Mouse (Mus musculus): ENCODE results near the gene Utrn. TPM values are rescaled to one million over a fixed set of nuclear protein-coding genes. Genes with fewer than 3 reads are reported as not detected.

Utrn gene
- polyA plus RNA-seq, 1 experiment, result 14.9 TPM

DNA sequence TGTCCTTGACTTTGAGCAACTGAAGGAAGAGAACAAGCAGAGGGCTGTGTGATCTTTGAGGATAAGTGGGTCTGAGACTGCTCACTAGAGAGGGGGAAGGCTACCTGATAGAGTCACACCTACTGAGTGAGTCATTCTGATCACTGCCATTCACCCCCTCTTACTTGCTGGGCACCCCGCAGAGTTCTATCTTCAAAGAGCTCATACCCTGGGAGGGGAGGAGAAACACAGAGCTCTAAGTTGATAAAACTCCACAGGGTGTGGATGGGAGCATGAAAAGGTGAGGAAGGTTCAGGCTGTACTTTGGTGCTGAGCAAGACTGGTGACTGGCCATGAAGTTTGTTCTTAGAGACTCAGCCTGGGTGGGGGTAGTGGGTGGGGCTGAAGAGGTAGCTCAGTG, 164.9 kb downstream of the Utrn start:
- Histone ChIP-seq H3K4me3 (ENCODE audit: extremely low read depth, insufficient read depth, insufficient read length) (no peak overlapping the region), H3K4me1 (ENCODE audit: control insufficient read depth, insufficient read depth, insufficient read length) (no peaks in the 10 kb centered on the region), H3K36me3 (ENCODE audit: control insufficient read depth, insufficient read depth, low read length) (peaks cover 1% of the 10 kb centered on the region; the same call in 1 of the 2 replicates), H3K27me3 (ENCODE audit: control insufficient read depth, insufficient read depth, low read length) (no peaks in the 10 kb centered on the region), H3K27ac (ENCODE audit: insufficient read depth, low read length) (no peak overlapping the region)
- WGBS, result 83% methylated on average over 1 of the region's 1 CpGs
- DNase-seq (ENCODE audit: low read depth in 1 of 2, low spot score in 2 of 2), result no peak
- TF ChIP-seq POLR2A (IDR thresholded peaks at IDR 0.05; ENCODE audit: low read depth, low read length), result no peak
- no peak for TF ChIP-seq CTCF (IDR thresholded peaks at IDR 0.05; ENCODE audit: extremely low read depth, insufficient read depth, insufficient read length, insufficient replicate concordance)

DNA sequence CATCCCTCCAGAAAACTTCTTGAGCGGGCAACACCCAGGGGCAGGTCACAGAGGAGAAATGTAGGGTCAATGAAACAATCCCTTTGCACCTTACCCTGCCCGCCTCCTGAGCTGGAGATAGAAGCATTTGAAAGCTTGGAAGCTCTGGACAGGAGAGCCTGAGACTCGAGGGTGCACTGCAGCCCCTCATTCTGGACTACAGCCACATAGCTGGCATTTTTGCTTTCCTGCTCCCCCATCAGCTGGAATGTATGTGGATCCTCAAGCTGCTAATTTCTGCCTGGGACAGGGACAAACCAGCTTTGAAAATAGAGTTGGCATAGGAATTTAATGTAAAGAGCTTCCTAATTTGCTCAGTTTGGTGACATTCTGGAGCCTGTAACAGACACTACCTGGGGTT, 165.6 kb downstream of the Utrn start:
- Histone ChIP-seq H3K4me1 (ENCODE audit: control insufficient read depth, insufficient read depth, insufficient read length) (no peaks in the 10 kb centered on the region), H3K4me3 (ENCODE audit: extremely low read depth, insufficient read depth, insufficient read length) (no peak overlapping the region), H3K27me3 (ENCODE audit: control insufficient read depth, insufficient read depth, low read length) (no peaks in the 10 kb centered on the region), H3K36me3 (ENCODE audit: control insufficient read depth, insufficient read depth, low read length) (peaks cover 3% of the 10 kb centered on the region), H3K27ac (ENCODE audit: insufficient read depth, low read length) (no peak overlapping the region)
- 89% methylated on average over 3 of the region's 3 CpGs for WGBS
- no peak for DNase-seq (ENCODE audit: low read depth in 1 of 2, low spot score in 2 of 2)
- TF ChIP-seq CTCF (IDR thresholded peaks at IDR 0.05; ENCODE audit: extremely low read depth, insufficient read depth, insufficient read length, insufficient replicate concordance), result no peak
- TF ChIP-seq POLR2A (IDR thresholded peaks at IDR 0.05; ENCODE audit: low read depth, low read length), result no peak

DNA sequence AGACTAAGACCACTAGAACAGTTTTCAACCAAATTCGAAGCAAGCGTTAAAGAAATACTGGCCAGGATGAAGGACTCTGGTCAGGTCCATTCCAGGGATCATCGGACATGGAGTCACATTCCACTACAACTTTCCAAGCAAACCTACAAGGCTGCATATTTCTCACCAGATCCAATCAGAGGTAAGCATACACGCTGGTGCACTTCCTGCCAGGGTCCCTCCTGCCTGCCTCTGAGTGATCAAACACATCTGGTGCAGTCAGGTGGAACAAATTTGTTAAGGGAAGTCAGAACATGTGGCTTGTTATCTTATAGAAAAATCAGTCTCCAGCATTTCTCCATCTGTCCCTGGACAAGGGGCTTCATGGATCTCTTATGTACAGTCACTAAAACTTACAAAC, 167.0 kb downstream of the Utrn start:
- Histone ChIP-seq H3K4me1 (ENCODE audit: control insufficient read depth, insufficient read depth, insufficient read length) (no peaks in the 10 kb centered on the region), H3K27ac (ENCODE audit: insufficient read depth, low read length) (no peak overlapping the region), H3K36me3 (ENCODE audit: control insufficient read depth, insufficient read depth, low read length) (peaks cover 7% of the 10 kb centered on the region), H3K27me3 (ENCODE audit: control insufficient read depth, insufficient read depth, low read length) (no peaks in the 10 kb centered on the region), H3K4me3 (ENCODE audit: extremely low read depth, insufficient read depth, insufficient read length) (no peak overlapping the region)
- no peak for DNase-seq (ENCODE audit: low read depth in 1 of 2, low spot score in 2 of 2)
- WGBS, result 84% methylated on average over 4 of the region's 4 CpGs
- TF ChIP-seq CTCF (IDR thresholded peaks at IDR 0.05; ENCODE audit: extremely low read depth, insufficient read depth, insufficient read length, insufficient replicate concordance) (no peak), POLR2A (IDR thresholded peaks at IDR 0.05; ENCODE audit: low read depth, low read length) (no peak)

DNA sequence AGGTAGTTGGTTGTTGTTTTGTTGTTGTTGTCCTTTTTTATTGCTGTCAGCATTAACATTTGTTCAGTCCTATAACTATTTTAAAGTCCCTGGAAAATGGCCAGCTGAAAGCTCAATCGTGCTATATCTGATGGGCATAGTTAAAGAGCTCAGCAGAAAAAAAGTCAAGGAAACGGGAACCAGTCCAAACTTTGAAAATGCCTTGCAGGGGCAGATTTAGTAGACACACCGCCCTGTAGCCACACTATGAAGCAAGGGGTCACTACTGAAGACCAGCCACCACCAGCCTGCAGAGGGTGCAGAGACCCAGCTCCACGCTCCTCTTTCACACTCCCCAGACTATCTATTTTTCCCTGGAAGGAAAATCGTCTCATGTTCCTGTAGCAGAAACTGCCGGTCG, 167.5 kb downstream of the Utrn start:
- 85% methylated on average over 7 of the region's 7 CpGs for WGBS
- Histone ChIP-seq H3K4me1 (ENCODE audit: control insufficient read depth, insufficient read depth, insufficient read length) (no peaks in the 10 kb centered on the region), H3K27ac (ENCODE audit: insufficient read depth, low read length) (no peak overlapping the region), H3K4me3 (ENCODE audit: extremely low read depth, insufficient read depth, insufficient read length) (no peak overlapping the region), H3K27me3 (ENCODE audit: control insufficient read depth, insufficient read depth, low read length) (no peaks in the 10 kb centered on the region), H3K36me3 (ENCODE audit: control insufficient read depth, insufficient read depth, low read length) (peaks cover 10% of the 10 kb centered on the region)
- TF ChIP-seq POLR2A (IDR thresholded peaks at IDR 0.05; ENCODE audit: low read depth, low read length), result no peak
- TF ChIP-seq CTCF (IDR thresholded peaks at IDR 0.05; ENCODE audit: extremely low read depth, insufficient read depth, insufficient read length, insufficient replicate concordance), result no peak
- no peak for DNase-seq (ENCODE audit: low read depth in 1 of 2, low spot score in 2 of 2)

DNA sequence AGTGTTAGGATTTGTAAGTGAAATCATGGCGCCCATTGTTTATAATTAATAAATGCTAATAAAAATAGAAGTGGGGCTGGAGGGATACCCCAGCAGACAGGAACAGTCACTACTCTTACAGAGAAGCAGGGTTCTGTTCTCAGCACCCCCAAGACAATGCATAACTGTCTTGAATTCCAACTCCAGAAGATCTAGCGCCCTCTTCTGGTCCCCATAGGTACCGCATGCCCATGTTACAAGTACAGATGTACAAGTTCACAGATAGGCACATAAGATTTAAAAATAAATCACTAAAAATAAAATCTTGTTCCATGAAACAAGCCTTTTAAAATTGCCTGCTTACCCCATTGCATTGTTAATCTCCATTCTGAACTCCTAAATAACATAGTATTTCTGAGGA, 168.6 kb downstream of the Utrn start:
- Histone ChIP-seq H3K4me1 (ENCODE audit: control insufficient read depth, insufficient read depth, insufficient read length) (no peaks in the 10 kb centered on the region), H3K27ac (ENCODE audit: insufficient read depth, low read length) (no peak overlapping the region), H3K4me3 (ENCODE audit: extremely low read depth, insufficient read depth, insufficient read length) (no peak overlapping the region), H3K27me3 (ENCODE audit: control insufficient read depth, insufficient read depth, low read length) (no peaks in the 10 kb centered on the region), H3K36me3 (ENCODE audit: control insufficient read depth, insufficient read depth, low read length) (peaks cover 11% of the 10 kb centered on the region)
- TF ChIP-seq CTCF (IDR thresholded peaks at IDR 0.05; ENCODE audit: extremely low read depth, insufficient read depth, insufficient read length, insufficient replicate concordance), result no peak
- TF ChIP-seq POLR2A (IDR thresholded peaks at IDR 0.05; ENCODE audit: low read depth, low read length), result no peak
- WGBS, result 90% methylated on average over 3 of the region's 3 CpGs
- peak in 1 of 2 experiments; percentile 4 for DNase-seq (ENCODE audit: low read depth in 1 of 2, low spot score in 2 of 2)

DNA sequence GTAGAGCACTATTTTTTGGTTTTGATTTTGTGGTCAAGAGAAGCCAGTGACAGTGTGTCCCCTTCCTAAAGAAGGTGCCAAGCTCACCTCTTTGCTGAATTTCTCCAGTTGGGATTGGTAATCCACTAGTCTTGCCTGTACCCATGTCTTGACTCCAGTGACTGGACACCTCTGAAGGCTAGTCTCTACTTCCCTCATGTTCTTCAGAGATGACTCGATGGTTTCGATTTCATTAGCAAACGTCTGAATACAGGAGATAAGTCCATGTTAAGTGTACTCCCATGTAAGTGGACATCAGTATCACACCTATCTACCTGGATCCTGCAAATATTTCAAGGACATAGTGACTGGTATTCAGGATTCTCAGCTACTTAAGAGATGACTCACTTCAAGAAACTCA, 171.3 kb downstream of the Utrn start:
- Histone ChIP-seq H3K27ac (ENCODE audit: insufficient read depth, low read length) (no peak overlapping the region), H3K4me1 (ENCODE audit: control insufficient read depth, insufficient read depth, insufficient read length) (no peaks in the 10 kb centered on the region), H3K27me3 (ENCODE audit: control insufficient read depth, insufficient read depth, low read length) (no peaks in the 10 kb centered on the region), H3K36me3 (ENCODE audit: control insufficient read depth, insufficient read depth, low read length) (peaks cover 12% of the 10 kb centered on the region), H3K4me3 (ENCODE audit: extremely low read depth, insufficient read depth, insufficient read length) (no peak overlapping the region)
- no peak for DNase-seq (ENCODE audit: low read depth in 1 of 2, low spot score in 2 of 2)
- TF ChIP-seq POLR2A (IDR thresholded peaks at IDR 0.05; ENCODE audit: low read depth, low read length) (no peak), CTCF (IDR thresholded peaks at IDR 0.05; ENCODE audit: extremely low read depth, insufficient read depth, insufficient read length, insufficient replicate concordance) (no peak)
- 86% methylated on average over 3 of the region's 3 CpGs for WGBS

DNA sequence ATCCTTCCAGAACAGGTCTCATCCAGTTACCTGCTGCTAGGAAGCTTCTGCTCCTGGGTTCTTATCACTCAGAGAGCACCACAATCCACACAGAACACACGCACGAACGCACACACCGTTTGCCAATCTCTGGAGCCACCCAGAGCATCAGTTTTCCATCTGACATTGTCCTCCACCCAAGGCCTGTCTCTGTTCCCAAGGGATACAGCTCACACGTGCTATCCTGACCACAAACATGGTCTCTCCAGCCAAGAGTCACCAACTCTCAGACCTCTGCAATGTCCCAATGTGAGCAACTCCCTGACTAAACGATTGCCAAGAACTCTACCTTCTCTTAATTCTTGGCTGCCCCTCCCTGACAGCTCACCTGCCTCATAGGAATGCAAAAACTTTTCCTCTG, 172.5 kb downstream of the Utrn start:
- TF ChIP-seq POLR2A (IDR thresholded peaks at IDR 0.05; ENCODE audit: low read depth, low read length) (no peak), CTCF (IDR thresholded peaks at IDR 0.05; ENCODE audit: extremely low read depth, insufficient read depth, insufficient read length, insufficient replicate concordance) (no peak)
- DNase-seq (ENCODE audit: low read depth in 1 of 2, low spot score in 2 of 2), result no peak
- H3K4me3 ChIP-seq (ENCODE audit: extremely low read depth, insufficient read depth, insufficient read length), result no peak overlapping the region
- peaks cover 15% of the 10 kb centered on the region for H3K36me3 ChIP-seq (ENCODE audit: control insufficient read depth, insufficient read depth, low read length)
- no peak overlapping the region for H3K27ac ChIP-seq (ENCODE audit: insufficient read depth, low read length)
- 89% methylated on average over 6 of the region's 6 CpGs for WGBS
- no peaks in the 10 kb centered on the region for H3K27me3 ChIP-seq (ENCODE audit: control insufficient read depth, insufficient read depth, low read length)
- H3K4me1 ChIP-seq (ENCODE audit: control insufficient read depth, insufficient read depth, insufficient read length), result no peaks in the 10 kb centered on the region

Data from spleen, adult 2 months (tissue).